Mouse (Mus musculus) CD4-positive, CD25-positive, alpha-beta regulatory T cell, adult 4 months (primary cell): Measurements from ENCODE around the gene Txn1. TPM values are rescaled to one million over a fixed set of nuclear protein-coding genes. Genes with fewer than 3 reads are reported as not detected.

ENCODE experiments used
- ATAC-seq: one replicate; pipeline ENCODE4 v1.8.0; 2017
- polyA plus RNA-seq, 2 experiments: library from polyadenylated mRNA; unstranded; fragments of 100-300 nt; shearing (Covaris generic); gene quantifications; one replicate each; pipeline ENCODE4 v1.2.1; 2017

The Txn1 gene
- polyA plus RNA-seq, 2 experiments from 2014 or later: 96.6 to 129 TPM

GRCm38 (mm10) chr4:57940631-57941030, 15.6 kb downstream of the Txn1 start:
- no peak for ATAC-seq

- no peak for ATAC-seq
Observed at GRCm38 (mm10) chr4:57937292-57937691, 18.9 kb downstream of the Txn1 start.

GRCm38 (mm10) chr4:57934181-57934580, 22.0 kb downstream of the Txn1 start:
- ATAC-seq: no peak

GRCm38 (mm10) chr4:57930559-57931170, 25.5 kb downstream of the Txn1 start:
- no peak for ATAC-seq

- ATAC-seq: peak; percentile 85
Observed at GRCm38 (mm10) chr4:57927464-57928205, 28.6 kb downstream of the Txn1 start.

- ATAC-seq: no peak
Observed at GRCm38 (mm10) chr4:57924556-57925071, 31.6 kb downstream of the Txn1 start.

- no peak for ATAC-seq
Observed at GRCm38 (mm10) chr4:57922171-57922570, 34.0 kb downstream of the Txn1 start.

GRCm38 (mm10) chr4:57920522-57920921, 35.7 kb downstream of the Txn1 start:
- ATAC-seq: no peak

- ATAC-seq: no peak
Observed at GRCm38 (mm10) chr4:57919494-57920423, 36.5 kb downstream of the Txn1 start.

GRCm38 (mm10) chr4:57916711-57917110, 39.5 kb downstream of the Txn1 start:
- no peak for ATAC-seq

- peak; percentile 48 for ATAC-seq
Observed at GRCm38 (mm10) chr4:57916201-57916661, 40.0 kb downstream of the Txn1 start, which contains the start of gene D630039A03Rik. Gene D630039A03Rik, minus strand, starts transcription at chr4:57916297.

GRCm38 (mm10) chr4:57915216-57915965, 40.8 kb downstream of the Txn1 start:
- peak; percentile 77 for ATAC-seq

- ATAC-seq: no peak
Observed at GRCm38 (mm10) chr4:57914193-57915190, 41.7 kb downstream of the Txn1 start.

- no peak for ATAC-seq
Observed at GRCm38 (mm10) chr4:57913021-57913420, 43.2 kb downstream of the Txn1 start.

GRCm38 (mm10) chr4:57908860-57909259, 47.4 kb downstream of the Txn1 start:
- no peak for ATAC-seq

- no peak for ATAC-seq
Observed at GRCm38 (mm10) chr4:57906708-57907107, 49.5 kb downstream of the Txn1 start.

- peak; percentile 16 for ATAC-seq
Observed at GRCm38 (mm10) chr4:57904638-57905037, 51.6 kb downstream of the Txn1 start.

- peak; percentile 83 for ATAC-seq
Observed at GRCm38 (mm10) chr4:57904211-57904610, 52.0 kb downstream of the Txn1 start.

GRCm38 (mm10) chr4:57902619-57903018, 53.6 kb downstream of the Txn1 start:
- no peak for ATAC-seq

- ATAC-seq: peak; percentile 75
Observed at GRCm38 (mm10) chr4:57901210-57901609, 55.0 kb downstream of the Txn1 start.

- peak; percentile 38 for ATAC-seq
Observed at GRCm38 (mm10) chr4:57896631-57897030, 59.6 kb downstream of the Txn1 start.
